Mouse (Mus musculus) cerebellum, adult 2 months (tissue): ENCODE results near the gene Pex13. TPM values are rescaled to one million over a fixed set of nuclear protein-coding genes. Genes with fewer than 3 reads are reported as not detected.
"Not testable (repeated sequence)": the region's sequence is repeated elsewhere in the genome, so short reads cannot be mapped to it uniquely, and the experiment has no call there.

Source experiments
- DNase-seq, 2 experiments: peaks; one replicate each; pipeline ENCODE4 v3.0.0; 2021
- H3K27ac ChIP-seq: fragments of 200-500 bp; 2 replicates; pipeline ENCODE4 v1.5.1; 2012; ENCODE audit warnings: low read length, control low read depth, inconsistent platforms; ENCODE audit not compliant: insufficient read depth
- H3K27me3 ChIP-seq: fragments of 200-500 bp; 2 replicates; pipeline ENCODE4 v1.6.1; 2012; ENCODE audit warnings: inconsistent platforms, mild to moderate bottlenecking, low read length, moderate library complexity; ENCODE audit not compliant: control insufficient read depth, insufficient read depth
- H3K4me1 ChIP-seq: fragments of 200-500 bp; 2 replicates; pipeline ENCODE4 v1.6.1; 2011; ENCODE audit warnings: low read length; ENCODE audit not compliant: control insufficient read depth, insufficient read depth
- H3K4me3 ChIP-seq: fragments of 200-500 bp; replicated peaks from 2 replicates; pipeline ENCODE3; 2011; ENCODE audit warnings: mild to moderate bottlenecking, low read depth, low read length, control low read depth; ENCODE audit not compliant: insufficient read depth
- CTCF ChIP-seq: fragments of 200-500 bp; IDR thresholded peaks from 2 replicates; pipeline ENCODE4 v1.5.1; 2011; ENCODE audit warnings: low read depth, mild to moderate bottlenecking, control low read depth, low read length, moderate library complexity, borderline replicate concordance; ENCODE audit not compliant: insufficient read depth
- POLR2A ChIP-seq: fragments of 200-500 bp; IDR thresholded peaks from 2 replicates; pipeline ENCODE4 v1.6.1; 2011; ENCODE audit warnings: low read length, control low read depth, borderline replicate concordance; ENCODE audit not compliant: insufficient read depth
- WGBS: fragments of 180-500 bp; shearing (Covaris S2); methylation state at CpG from one replicate; pipeline ENCODE4 v1.1.7; 2018; 5-methylcytosine and 5-hydroxymethylcytosine counted together
- polyA plus RNA-seq: library from polyadenylated mRNA; depleted of rRNA; stranded (reverse); fragments of >200 nt; gene quantifications from 2 replicates; pipeline ENCODE4 v1.2.3, GENCODE M21; 2012; rRNA removed

Gene Pex13
- polyA plus RNA-seq, 1 experiment = 18.5 TPM

DNA sequence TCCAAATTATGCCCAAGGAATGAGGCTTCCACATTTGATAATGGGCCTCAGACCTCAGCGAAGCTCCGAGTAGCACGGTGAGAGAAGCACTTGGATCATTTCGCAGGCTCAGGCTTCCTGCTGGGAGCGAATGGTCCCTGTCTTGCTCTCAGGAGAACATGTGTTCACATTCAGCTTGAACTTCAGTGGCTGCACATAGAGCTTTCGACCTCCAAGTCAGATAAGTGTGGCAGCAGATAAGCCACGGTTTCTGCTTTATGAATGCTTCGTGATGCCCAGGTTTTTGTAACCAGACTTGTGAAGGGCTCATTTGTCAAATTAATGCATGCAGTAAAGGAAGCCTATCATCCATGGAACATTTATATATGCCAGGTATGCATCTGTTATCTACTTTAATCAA is 31.2 kb downstream of the Pex13 start:
- no peaks in the 10 kb centered on the region for H3K27me3 ChIP-seq
- H3K4me1 ChIP-seq = peaks cover 3% of the 10 kb centered on the region; the same call in 1 of the 2 replicates
- no peak overlapping the region for H3K27ac ChIP-seq
- peak; percentile 23 to 27 for DNase-seq
- H3K4me3 ChIP-seq = no peak overlapping the region
- WGBS = 44% methylated on average over 8 of the region's 8 CpGs
- TF ChIP-seq CTCF (no peak), POLR2A (no peak)

DNA sequence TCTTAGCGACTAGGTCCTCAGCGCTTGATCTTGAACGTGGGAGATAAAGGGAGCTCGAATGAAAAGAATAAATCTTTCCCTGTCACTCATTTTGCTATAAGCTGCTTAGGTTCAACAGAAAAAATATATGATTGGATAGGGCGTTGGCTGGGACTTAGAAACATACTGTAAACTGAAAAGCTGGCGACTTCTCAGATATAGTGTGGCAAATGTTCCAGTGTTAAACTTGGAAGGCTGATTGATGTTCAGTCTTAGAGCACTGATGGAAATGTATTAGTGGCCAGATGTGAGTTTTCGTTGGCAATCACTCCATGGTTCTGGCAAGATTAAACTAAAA is 31.9 kb downstream of the Pex13 start:
- Histone ChIP-seq H3K4me3 (peak overlapping the region; percentile 53), H3K4me1 (peaks cover 3% of the 10 kb centered on the region; the same call in 1 of the 2 replicates), H3K27me3 (no peaks in the 10 kb centered on the region), H3K27ac (no peak overlapping the region; the same call in 1 of the 2 replicates)
- no peak for TF ChIP-seq POLR2A
- TF ChIP-seq CTCF = no peak
- WGBS = 2% methylated on average over 7 of the region's 7 CpGs
- no peak for DNase-seq

GRCm38 (mm10) chr11:23632945-23633878 is 32.5 kb downstream of the Pex13 start, which contains the start of gene 0610010F05Rik:
0610010F05Rik (minus strand) TSS chr11:23633639.
- H3K4me3 ChIP-seq = peak within 1 kb of the TSS; percentile 75
- DNase-seq = peak; percentile 88 to 91
- WGBS = under 1% methylated on average over 87 of the region's 103 CpGs
- H3K27ac ChIP-seq = peak within 1 kb of the TSS; percentile 80
- TF ChIP-seq CTCF (no peak), POLR2A (peak; percentile 86)
- peaks cover 3% of the 10 kb centered on the region; the same call in 1 of the 2 replicates for H3K4me1 ChIP-seq
- no peaks in the 10 kb centered on the region for H3K27me3 ChIP-seq

DNA sequence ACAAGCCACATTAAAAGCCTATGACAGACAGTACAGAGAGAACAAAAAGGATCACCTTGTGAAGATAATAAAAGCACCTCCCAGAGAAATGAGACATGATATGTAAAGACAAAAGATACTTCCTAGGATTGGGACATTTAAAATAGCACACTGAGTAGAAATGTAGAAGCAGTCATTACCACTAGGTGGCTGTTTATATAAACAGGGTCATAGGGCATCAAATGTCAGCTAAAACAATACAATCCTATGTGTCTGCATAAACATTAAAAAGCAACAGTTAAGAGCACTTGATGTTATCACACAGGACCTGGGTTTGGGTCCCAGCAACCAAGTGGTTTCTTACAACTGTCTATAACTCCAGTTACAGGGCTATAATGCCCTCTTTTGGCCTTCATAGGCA is 35.1 kb downstream of the Pex13 start:
- TF ChIP-seq POLR2A (no peak), CTCF (no peak)
- no peaks in the 10 kb centered on the region for H3K27me3 ChIP-seq
- H3K4me3 ChIP-seq = no peak overlapping the region
- no peak for DNase-seq
- peaks cover 3% of the 10 kb centered on the region; the same call in 1 of the 2 replicates for H3K4me1 ChIP-seq
- H3K27ac ChIP-seq = no peak overlapping the region

GRCm38 (mm10) chr11:23618995-23619394 is 46.8 kb downstream of the Pex13 start:
- H3K4me3 ChIP-seq = no peak overlapping the region
- DNase-seq = no peak
- 86% methylated on average over 5 of the region's 5 CpGs for WGBS

GRCm38 (mm10) chr11:23614546-23614945 is 51.2 kb downstream of the Pex13 start:
- H3K4me3 ChIP-seq = no peak overlapping the region
- 89% methylated on average over 5 of the region's 5 CpGs for WGBS
- TF ChIP-seq CTCF (no peak), POLR2A (no peak)
- H3K4me1 ChIP-seq = no peaks in the 10 kb centered on the region
- no peak overlapping the region for H3K27ac ChIP-seq
- no peak for DNase-seq
- H3K27me3 ChIP-seq = no peaks in the 10 kb centered on the region

More at GRCm38 (mm10) chr11:23618995-23619394, 46.8 kb downstream of the Pex13 start:
- no peaks in the 10 kb centered on the region for H3K27me3 ChIP-seq
- TF ChIP-seq POLR2A (no peak), CTCF (no peak)
- H3K4me1 ChIP-seq = no peaks in the 10 kb centered on the region
- H3K27ac ChIP-seq = no peak overlapping the region

- not testable (repeated sequence) for H3K27ac ChIP-seq, H3K4me1 ChIP-seq, DNase-seq, H3K27me3 ChIP-seq, H3K4me3 ChIP-seq
- WGBS = 94% methylated on average over 6 of the region's 6 CpGs
These were observed 58.5 kb downstream of the Pex13 start for GRCm38 (mm10) chr11:23607291-23607690.

Other genes starting within 250 kb of the Pex13 start
- gene Ahsa2, start 167.9 kb downstream of the Pex13 start, polyA plus RNA-seq = 32.7 and 36.9 TPM in 2 replicates
- gene 1700093K21Rik, start 144.8 kb downstream of the Pex13 start, polyA plus RNA-seq = 0.27 and 0.49 TPM in 2 replicates
- gene 0610010F05Rik, start 32.3 kb downstream of the Pex13 start, polyA plus RNA-seq = 22.3 and 24.3 TPM in 2 replicates
- 9.7 and 11.4 TPM in 2 replicates for gene Pus10, start 285 bp downstream of the Pex13 start, polyA plus RNA-seq
- gene Rel, start 105.0 kb upstream of the Pex13 start, polyA plus RNA-seq = 1.3 and 1.5 TPM in 2 replicates
- gene Papolg, start 229.3 kb upstream of the Pex13 start, polyA plus RNA-seq = 10.5 and 11.3 TPM in 2 replicates